Mouse (Mus musculus) embryo, embryonic 9.5 days (tissue): ENCODE measurements around the gene Lamp3.
"Not testable (repeated sequence)": the region's sequence is repeated elsewhere in the genome, so short reads cannot be mapped to it uniquely, and the experiment has no call there.

ENCODE experiments used
- DNase-seq: peaks from one replicate; pipeline ENCODE4 v3.0.0-alpha.2; 2017; ENCODE audit errors: extremely low spot score

Gene Lamp3

DNA sequence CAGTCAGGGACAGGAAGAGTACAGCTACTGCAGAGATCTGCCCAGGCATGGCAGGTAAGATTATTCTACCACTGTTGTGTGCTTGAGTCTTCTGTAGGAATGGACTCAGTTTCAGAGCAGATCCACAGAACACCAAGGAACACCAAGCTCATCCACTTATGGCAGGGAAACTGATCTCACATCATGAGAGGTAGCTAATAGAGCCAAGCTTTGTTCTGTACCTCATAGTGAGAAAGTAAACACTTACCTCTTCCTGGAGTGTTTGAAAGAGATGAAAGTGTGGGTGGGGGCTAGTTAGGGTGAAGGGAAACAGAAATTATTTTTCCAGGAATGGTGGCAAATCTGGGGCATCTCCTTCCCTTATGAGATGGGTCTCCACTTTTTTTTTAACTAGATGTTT is at the start of gene Lamp3:
Gene Lamp3 (minus strand): TSS at position 160 of the 400 bp plus-strand sequence.
- no peak for DNase-seq

DNA sequence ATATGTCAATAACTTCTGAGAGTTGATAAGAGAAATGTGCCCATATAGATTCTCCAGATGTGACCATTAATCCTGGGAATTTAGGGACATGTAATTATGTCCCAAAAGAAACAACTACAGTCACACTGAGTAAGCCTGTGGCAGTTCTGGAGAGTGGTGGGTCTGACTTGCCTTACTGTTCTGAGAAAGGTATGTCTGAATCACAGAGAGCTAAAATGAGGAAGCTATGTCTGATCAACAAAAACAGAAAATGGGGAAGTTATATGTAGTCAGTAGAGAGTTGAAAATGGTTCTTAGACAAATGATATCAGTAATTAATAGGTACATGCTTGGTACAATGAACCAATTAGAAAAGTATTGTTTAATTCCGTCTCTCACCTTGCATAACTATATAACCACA is 26.7 kb upstream of the Lamp3 start:
- no peak for DNase-seq

DNA sequence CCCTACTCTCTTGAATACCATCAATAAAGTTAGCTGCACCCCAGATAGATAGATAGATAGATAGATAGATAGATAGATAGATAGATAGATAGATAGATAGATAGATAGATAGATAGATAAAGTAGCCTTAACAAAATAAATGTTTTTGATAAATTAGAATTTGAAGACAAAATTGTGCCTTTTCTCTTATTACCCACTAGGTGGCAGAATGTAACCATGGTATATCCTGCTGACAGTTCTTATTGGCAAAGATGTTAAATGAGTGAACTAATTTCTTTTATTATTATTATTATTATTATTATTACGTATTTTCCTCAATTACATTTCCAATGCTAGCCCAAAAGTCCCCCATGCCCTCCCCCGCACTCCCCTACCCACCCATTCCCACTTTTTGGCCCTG is 18.0 kb upstream of the Lamp3 start:
- not testable (repeated sequence) for DNase-seq

DNA sequence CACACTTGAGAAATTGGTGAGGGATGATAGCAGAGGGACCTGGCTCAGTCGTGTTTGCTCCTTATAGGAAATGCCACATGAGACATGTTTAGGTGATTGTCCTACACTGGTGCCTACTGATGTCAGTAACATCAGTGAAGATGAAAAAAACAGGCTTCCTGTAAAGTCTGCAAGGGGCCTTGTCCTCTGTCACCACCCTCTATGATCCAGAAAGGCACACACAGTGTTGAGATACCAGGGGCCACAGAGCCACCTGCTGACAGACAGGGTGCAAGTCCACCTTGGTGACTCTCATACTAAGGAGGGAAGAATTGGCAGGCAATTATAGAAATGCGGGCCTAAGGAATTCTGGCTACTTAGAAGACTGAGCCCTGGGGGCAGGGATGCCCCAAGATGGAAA is 14.8 kb upstream of the Lamp3 start:
- DNase-seq: no peak

DNA sequence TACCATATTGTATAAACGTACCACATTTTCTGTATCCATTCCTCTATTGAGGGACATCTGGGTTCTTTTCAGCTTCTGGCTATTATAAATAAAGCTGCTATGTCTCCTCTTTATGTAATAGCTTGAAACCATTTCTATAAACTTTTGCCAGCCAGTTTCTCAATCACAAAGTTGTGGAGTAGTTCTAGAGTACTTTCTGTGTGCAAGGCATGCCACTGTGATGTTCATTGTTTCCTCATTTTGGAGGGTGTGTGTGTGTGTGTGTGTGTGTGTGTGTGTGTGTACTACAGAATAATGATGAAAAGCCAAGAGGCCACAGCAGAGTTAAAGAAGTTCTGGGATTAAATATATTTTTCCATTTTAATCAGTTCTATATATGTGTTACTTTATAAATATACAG is 1.2 kb upstream of the Lamp3 start:
- DNase-seq: no peak

DNA sequence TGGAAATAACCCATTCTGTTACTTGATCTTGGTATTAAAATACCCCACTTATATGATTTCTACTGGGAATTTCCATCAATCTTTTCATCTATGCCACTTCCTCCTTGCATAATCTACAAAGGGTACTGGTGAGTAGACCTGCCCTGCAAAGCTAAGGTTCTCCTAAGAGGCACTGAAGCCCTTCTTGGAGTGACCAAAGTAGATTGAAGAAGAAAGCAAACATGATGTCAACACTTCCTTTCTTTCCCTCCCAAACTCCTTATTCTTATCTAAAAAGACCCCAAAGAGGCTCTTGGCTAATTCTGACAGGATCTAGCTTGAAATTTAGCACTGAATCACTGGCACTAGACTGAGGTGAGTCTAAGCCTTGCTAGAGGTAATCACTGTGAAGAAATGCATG is 7.0 kb downstream of the Lamp3 start:
- DNase-seq: no peak

DNA sequence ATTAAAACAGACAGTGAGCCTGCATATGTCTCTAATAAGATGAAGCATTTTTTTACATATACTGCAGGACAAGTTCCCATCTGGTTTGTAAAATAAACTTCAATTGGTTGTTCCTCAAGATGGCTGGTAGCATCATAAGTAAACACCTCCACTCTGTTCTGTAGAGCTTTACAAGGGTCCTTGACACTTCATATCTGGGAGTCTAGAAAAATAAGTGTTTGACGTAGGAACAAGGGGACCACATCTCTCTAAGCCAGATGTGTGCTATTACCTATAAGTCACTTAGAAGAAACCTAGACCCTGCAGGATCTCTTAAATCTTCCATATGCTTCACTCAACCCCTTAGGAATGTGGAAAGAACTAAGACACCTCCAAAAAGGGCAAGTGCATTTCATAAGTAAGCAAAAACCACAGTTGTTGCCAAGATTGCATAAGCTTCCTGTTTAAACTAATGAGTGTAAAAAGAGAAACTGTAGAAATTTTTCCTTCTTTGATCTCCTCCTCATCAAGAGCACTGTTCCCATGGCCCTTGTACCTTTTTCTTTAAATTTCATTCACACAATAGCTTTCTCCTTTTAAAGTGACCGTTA is 35.3 kb downstream of the Lamp3 start:
- no peak for DNase-seq

DNA sequence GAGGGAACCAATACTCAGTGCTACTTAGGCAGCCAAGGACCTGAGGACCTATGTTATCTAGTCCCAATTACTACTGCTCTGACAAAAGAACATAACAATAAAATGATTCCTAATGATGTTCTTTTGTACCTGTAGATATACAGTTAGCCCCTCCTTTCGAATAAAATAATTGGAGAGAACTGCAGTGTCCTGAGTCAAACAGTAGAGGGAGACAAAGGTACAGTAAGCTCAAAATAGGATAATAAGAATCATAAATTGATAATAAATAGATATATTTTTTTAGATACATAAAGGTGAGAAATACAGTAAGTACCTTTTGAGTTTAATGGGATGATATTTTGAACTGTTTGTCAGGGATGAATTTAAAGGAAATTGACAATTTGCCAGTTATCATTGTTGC is 39.9 kb downstream of the Lamp3 start:
- no peak for DNase-seq

DNA sequence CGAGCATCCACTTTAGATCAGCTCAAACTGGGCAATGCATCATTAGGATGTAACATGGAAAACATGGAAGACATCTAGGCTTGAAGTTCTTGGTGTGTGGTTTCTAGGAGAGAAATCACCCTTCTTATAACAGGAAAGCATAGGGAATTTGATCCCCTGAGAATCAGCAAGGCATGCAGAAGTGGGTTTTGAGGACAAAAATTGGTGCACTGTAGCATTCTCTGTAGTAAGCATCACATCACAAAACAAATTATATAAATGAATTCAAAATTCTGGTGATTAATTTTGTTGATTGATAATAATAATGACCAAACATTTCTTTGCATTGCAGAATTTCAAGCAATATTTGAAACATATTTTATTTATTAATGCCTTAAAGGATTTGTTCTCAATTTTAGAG is 76.4 kb downstream of the Lamp3 start, which contains the start of gene Olfr171:
Gene Olfr171 (minus strand): TSS at position 101 of the 400 bp plus-strand sequence.
- DNase-seq: no peak

DNA sequence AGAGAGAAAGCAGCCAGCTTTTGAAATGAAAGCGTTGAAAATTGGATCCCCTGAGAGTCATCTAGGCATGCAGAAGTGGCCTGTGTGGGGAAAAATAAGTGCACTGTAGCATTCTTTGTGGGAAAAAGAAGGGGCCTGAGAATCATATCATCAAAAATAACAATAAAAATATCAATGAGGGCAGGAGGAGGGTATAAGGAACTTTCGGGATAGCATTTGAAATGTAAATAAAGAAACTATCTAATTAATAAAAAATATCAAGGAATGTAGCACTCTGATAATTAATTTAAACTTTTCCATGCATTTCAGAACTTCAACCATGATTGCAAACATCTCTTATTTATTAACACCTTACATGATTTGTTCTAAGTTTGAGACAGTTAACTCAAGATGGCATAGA is 94.4 kb downstream of the Lamp3 start, which contains the start of gene Olfr170:
Gene Olfr170 (minus strand): TSS at position 101 of the 400 bp plus-strand sequence.
- not testable (repeated sequence) for DNase-seq
